Comparison of ENCODE assay signal across 8 mouse cellular contexts in the genomic region with DNA sequence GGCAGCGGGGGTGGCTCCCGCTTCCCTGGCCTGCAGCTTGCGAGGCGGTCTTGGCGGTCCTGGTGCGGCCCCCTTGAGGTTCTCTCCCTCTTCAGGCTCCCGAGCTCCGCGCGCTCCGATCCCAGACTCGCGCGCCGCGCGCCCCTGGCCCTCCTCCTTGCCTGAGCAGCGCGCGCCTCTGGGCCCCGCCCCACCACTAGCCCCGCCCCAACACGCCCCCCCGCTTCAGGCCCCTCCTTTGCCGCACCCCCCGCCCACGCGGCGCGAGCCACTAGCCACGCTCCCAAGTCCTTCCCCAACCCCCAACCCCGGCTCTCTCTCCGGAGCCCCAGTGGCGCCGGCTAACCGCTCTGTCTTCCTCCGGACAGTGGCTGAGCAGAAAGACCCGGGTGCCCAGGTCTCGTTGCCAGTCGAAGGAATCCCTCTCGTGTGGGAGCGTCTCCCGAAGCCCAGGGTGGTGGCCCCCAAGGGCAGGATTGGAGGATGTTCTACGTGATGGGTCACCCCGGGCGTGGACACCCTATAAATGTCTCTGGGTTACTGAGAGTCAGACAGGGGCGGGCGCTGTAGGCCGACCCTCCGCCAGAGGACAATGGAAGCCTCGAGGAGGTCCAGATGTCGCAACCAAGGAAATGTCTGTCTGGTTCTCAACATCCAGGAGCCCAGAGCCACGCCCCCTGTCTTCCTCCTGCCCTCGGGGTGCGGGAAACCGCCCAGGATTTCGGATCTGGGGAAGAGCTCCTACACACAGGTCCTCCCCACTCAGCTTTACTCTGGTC. TPM values are rescaled to one million over a fixed set of nuclear protein-coding genes. Genes with fewer than 3 reads are reported as not detected.
A peak's percentile ranks its signal among the peaks of the same experiment; 100 is the strongest.
DNase-seq lines count a peak whose midpoint lies in the region; ATAC-seq and TF ChIP-seq lines count a peak whose summit lies in the region.

No protein-coding gene starts in this region.

- H3K36me3 ChIP-seq in forebrain, postnatal 0 days (ENCODE audit: insufficient read depth): peaks cover 3% of the 10 kb centered on the region; the same call in 1 of the 2 replicates
- no peaks in the 10 kb centered on the region for H3K36me3 ChIP-seq in lung, embryonic 14.5 days (ENCODE audit: insufficient read depth)

- no peaks in the 10 kb centered on the region for H3K27me3 ChIP-seq in forebrain, postnatal 0 days (ENCODE audit: insufficient read depth, low read length)
- no peaks in the 10 kb centered on the region for H3K27me3 ChIP-seq in lung, embryonic 14.5 days (ENCODE audit: insufficient read depth, low read length)

- H3K4me3 ChIP-seq in forebrain, postnatal 0 days (ENCODE audit: low read depth, low read length): peak overlapping the region; percentile 90
- peak overlapping the region; percentile 70 for H3K4me3 ChIP-seq in lung, embryonic 14.5 days (ENCODE audit: low read depth, low read length)

- peak overlapping the region; percentile 84 for H3K27ac ChIP-seq in forebrain, postnatal 0 days (ENCODE audit: low read depth, low read length)
- peak overlapping the region; percentile 79 for H3K27ac ChIP-seq in lung, embryonic 14.5 days (ENCODE audit: low read depth)

- peak; percentile 16 to 23 for DNase-seq in CD8-positive naive resting alpha-beta T cell, adult 2 months (ENCODE audit: low read depth in 2 of 2, low spot score in 2 of 2)
- DNase-seq in cerebellum, adult 11 months: peak; percentile 33
- DNase-seq in forebrain, postnatal 0 days: peak; percentile 93
- DNase-seq in heart, postnatal 4 days: peak; percentile 88
- peak; percentile 53 to 69 for DNase-seq in layer of hippocampus, adult 8-10 months (ENCODE audit: low spot score in 2 of 2)
- DNase-seq in lung, embryonic 14.5 days: peak; percentile 91
- DNase-seq in thymus, adult 18-20 months: peak; percentile 46 to 57

- peak; percentile 92 for ATAC-seq in forebrain, postnatal 0 days
- ATAC-seq in lung, embryonic 14.5 days (ENCODE audit: insufficient read depth): peak; percentile 89
- peak; percentile 51 for ATAC-seq in neutrophil, adult 5-6 weeks (ENCODE audit: extremely low read depth, insufficient number of reproducible peaks, low FRiP score, poor library complexity, severe bottlenecking)

- under 1% methylated on average over 52 of the region's 57 CpGs for WGBS in forebrain, postnatal 0 days
- WGBS in lung, embryonic 14.5 days: under 1% methylated on average over 48 of the region's 57 CpGs

- H3K4me2 ChIP-seq in forebrain, postnatal 0 days (ENCODE audit: low read depth): peak overlapping the region; percentile 87
- H3K4me2 ChIP-seq in lung, embryonic 14.5 days: peak overlapping the region; percentile 96

- peak overlapping the region; percentile 95 for H3K9ac ChIP-seq in forebrain, postnatal 0 days
- H3K9ac ChIP-seq in lung, embryonic 14.5 days: peak overlapping the region; percentile 72

- peaks cover 12% of the 10 kb centered on the region; the same call in 1 of the 2 replicates for H3K4me1 ChIP-seq in forebrain, postnatal 0 days (ENCODE audit: insufficient read depth)
- peaks cover 5% of the 10 kb centered on the region; the same call in 1 of the 2 replicates for H3K4me1 ChIP-seq in lung, embryonic 14.5 days (ENCODE audit: insufficient read depth)

- no peaks in the 10 kb centered on the region for H3K9me3 ChIP-seq in forebrain, postnatal 0 days (ENCODE audit: low read length)
- H3K9me3 ChIP-seq in lung, embryonic 14.5 days (ENCODE audit: low read depth, low read length): no peaks in the 10 kb centered on the region

- TF ChIP-seq CTCF in forebrain, postnatal 0 days (IDR thresholded peaks at IDR 0.05; ENCODE audit: low read depth): no peak; the same call in 1 of the 2 replicates
- TF ChIP-seq CTCF in lung, embryonic 14.5 days (IDR thresholded peaks at IDR 0.05; ENCODE audit: low read depth): no peak

RNA-seq across cellular contexts. Expression of a gene that starts 1.4 kb away (rescaled TPM):
- total RNA-seq in forebrain, postnatal 0 days (2014; rRNA removed): 38.4 and 43.8 TPM in 2 replicates
- polyA plus RNA-seq in forebrain, postnatal 0 days (2015; fragmentation: Nextera tagmentation; extraction: Ambion mirVana): 21.0 and 22.7 TPM in 2 replicates
- total RNA-seq in heart, postnatal 4 days (2021): 1 to 10 TPM; 2.3 to 2.5 TPM
- total RNA-seq in layer of hippocampus, adult 8-10 months (2022): 1 to 10 TPM; 5.6 to 9.4 (median 7.0) TPM
- 5.7 and 5.9 TPM in 2 replicates for polyA plus RNA-seq in lung, embryonic 14.5 days (2014; fragmentation: Nextera tagmentation; extraction: Ambion mirVana)
- 7.9 and 8.4 TPM in 2 replicates for total RNA-seq in neutrophil, adult 5-6 weeks (2017)

RNA-seq across cellular contexts. Expression of a gene that starts 46.2 kb away (rescaled TPM):
- 16.1 and 19.8 TPM in 2 replicates for total RNA-seq in forebrain, postnatal 0 days (2014; rRNA removed)
- polyA plus RNA-seq in forebrain, postnatal 0 days (2015; fragmentation: Nextera tagmentation; extraction: Ambion mirVana): 61.3 and 71.3 TPM in 2 replicates
- 10 to 100 TPM; 27.9 to 32.6 TPM for total RNA-seq in heart, postnatal 4 days (2021)
- 10 to 100 TPM; 28.7 to 36.2 (median 31.5) TPM for total RNA-seq in layer of hippocampus, adult 8-10 months (2022)
- polyA plus RNA-seq in lung, embryonic 14.5 days (2014; fragmentation: Nextera tagmentation; extraction: Ambion mirVana): 52.1 and 60.3 TPM in 2 replicates
- 25.3 and 29.0 TPM in 2 replicates for total RNA-seq in neutrophil, adult 5-6 weeks (2017)

Comparison
In these comparisons a context has a peak if more than half of its experiments do, and no peak if none do; other contexts are left out.
1. Peak in every context shown above with its lines: DNase-seq, ATAC-seq, H3K4me3 ChIP-seq and H3K27ac ChIP-seq.
2. DNase-seq: peak in every context shown above with its lines; median percentile 93 in forebrain, postnatal 0 days; 91 in lung, embryonic 14.5 days; 88 in heart, postnatal 4 days; 61 in layer of hippocampus, adult 8-10 months; 52 in thymus, adult 18-20 months; 33 in cerebellum, adult 11 months; 20 in CD8-positive naive resting alpha-beta T cell, adult 2 months.